Mouse (Mus musculus): ENCODE results near the gene Hsd3b6. TPM values are rescaled to one million over a fixed set of nuclear protein-coding genes. Genes with fewer than 3 reads are reported as not detected.

Hsd3b6 gene
- polyA plus RNA-seq (2012; fragmentation: generic; extraction: Trizol): not detected

DNA sequence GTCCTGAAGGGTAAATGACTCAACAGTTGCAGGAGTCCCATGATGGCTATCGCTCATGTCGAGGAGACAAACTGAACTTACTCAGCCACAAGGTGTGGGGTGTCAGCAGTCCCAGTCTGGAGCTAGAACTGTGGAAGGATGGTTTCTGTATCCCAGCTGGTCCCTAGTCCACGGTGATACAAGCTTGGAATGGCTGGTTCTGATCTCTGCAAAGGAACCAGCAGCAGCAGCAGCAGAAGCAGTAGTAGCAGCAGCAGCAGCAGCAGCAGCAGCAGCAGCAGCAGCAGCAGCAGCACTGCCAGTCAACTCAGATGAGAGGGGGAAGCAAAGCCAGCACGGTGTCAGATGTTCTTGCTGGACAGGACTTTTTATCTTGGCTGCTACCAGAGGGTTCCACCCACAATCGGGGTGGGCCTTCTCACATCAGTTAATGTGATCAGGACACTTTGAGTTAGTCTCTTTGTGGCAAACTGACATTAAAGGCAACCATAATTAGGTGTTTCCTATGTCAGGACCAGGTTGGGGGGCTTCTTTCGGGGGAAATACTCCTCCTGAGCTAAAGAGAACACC lies at the start of gene Hsd3b6:
Hsd3b6 (minus strand) TSS at position 343 of the 570 bp plus-strand sequence.

DNA sequence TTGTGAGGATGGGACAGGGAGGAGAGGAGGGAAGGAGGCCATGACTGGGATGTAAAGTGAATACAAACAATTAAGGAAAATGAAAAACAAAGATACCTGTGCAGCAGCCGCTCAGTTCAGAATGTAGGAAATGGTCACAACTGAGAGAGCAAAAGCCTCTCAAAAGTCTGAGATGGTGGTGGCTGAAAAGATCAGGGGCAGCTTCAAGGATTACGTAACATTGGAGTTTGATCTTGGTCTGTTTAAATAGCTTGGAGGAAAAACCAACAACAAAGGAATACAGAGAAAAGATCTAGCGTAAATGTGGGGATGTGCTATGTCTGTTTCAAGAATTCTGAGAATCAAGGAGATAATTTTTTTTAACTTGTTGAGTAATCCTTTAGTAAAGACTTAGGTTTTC lies 45.3 kb upstream of the Hsd3b6 start, which contains the start of gene Hsd3b1:
Hsd3b1 (minus strand) TSS at position 219 of the 400 bp plus-strand sequence.

Other genes with a start within 250 kb of the Hsd3b6 start
- gene Gm10681, start 225.6 kb downstream of the Hsd3b6 start, polyA plus RNA-seq (2012; fragmentation: generic; extraction: Trizol): not detected
- not detected for gene Hsd3b5, start 184.2 kb downstream of the Hsd3b6 start, polyA plus RNA-seq (2012; fragmentation: generic; extraction: Trizol)
- not detected for gene Hsd3b2, start 89.9 kb downstream of the Hsd3b6 start, polyA plus RNA-seq (2012; fragmentation: generic; extraction: Trizol)
- not detected for gene Hsd3b3, start 51.3 kb downstream of the Hsd3b6 start, polyA plus RNA-seq (2012; fragmentation: generic; extraction: Trizol)
- not detected for gene Hsd3b1, start 45.4 kb upstream of the Hsd3b6 start, polyA plus RNA-seq (2012; fragmentation: generic; extraction: Trizol)
- not detected for gene Hao2, start 78.8 kb upstream of the Hsd3b6 start, polyA plus RNA-seq (2012; fragmentation: generic; extraction: Trizol)

All from C3H10T1/2 (cell line).